22 mouse cellular contexts compared by ENCODE assay signal in genomic region chr10:61174711-61175441, GRCm38 (mm10). TPM values are rescaled to one million over a fixed set of nuclear protein-coding genes. Genes with fewer than 3 reads are reported as not detected.
DNase-seq lines count a peak whose midpoint lies in the region; TF ChIP-seq lines count a peak whose summit lies in the region.
"Had no signal": no experiment of that assay in that cellular context is flagged by ENCODE, and none has a peak within 500 bp of the region (broad histone marks: within the 10 kb centered on the region; RNA-seq: fewer than 3 reads in every experiment).

No protein-coding gene starts in this region.

- DNase-seq in left cerebral cortex, postnatal 4 days, result peak; percentile 70
- no peak for DNase-seq in left cerebral cortex, adult 18-20 months (ENCODE audit: low spot score in 2 of 2)
- DNase-seq in testis, postnatal 14 days (ENCODE audit: low spot score), result no peak
- peak; percentile 67 for DNase-seq in cerebellum, adult 9-11 months
- no peak for DNase-seq in kidney, postnatal 14 days
- no peak for DNase-seq in ovary, postnatal 36 days (ENCODE audit: low spot score)
- DNase-seq: spleen, adult 18-20 months had no signal

- no peak for TF ChIP-seq CTCF in testis, adult 2 months (IDR thresholded peaks at IDR 0.05; ENCODE audit: control insufficient read depth, insufficient read depth, insufficient replicate concordance, low read depth, low read length)

- H3K27ac ChIP-seq in testis, adult 2 months (ENCODE audit: control insufficient read depth, insufficient read depth, low read depth, low read length), result no peak overlapping the region
- H3K27ac ChIP-seq: embryonic facial prominence, embryonic 10.5 days; hindbrain, embryonic 15.5 days; kidney, embryonic 15.5 days; limb, embryonic 13.5 days; liver, embryonic 13.5 days had no signal

- peak overlapping the region; percentile 78 for H3K4me3 ChIP-seq in testis, adult 2 months (ENCODE audit: control insufficient read depth, low read depth, low read length)
- H3K4me3 ChIP-seq: hindbrain, embryonic 15.5 days; limb, embryonic 13.5 days; liver, embryonic 13.5 days had no signal

- intact Hi-C loops in left cerebral cortex, postnatal 4 days (cut with DNase I), result no loop called here

- no peaks in the 10 kb centered on the region for H3K27me3 ChIP-seq in testis, adult 2 months (ENCODE audit: control insufficient read depth, insufficient read depth, low read length)

- TF ChIP-seq POLR2A in testis, adult 2 months (IDR thresholded peaks at IDR 0.05; ENCODE audit: control insufficient read depth, low read depth, low read length), result no peak

- H3K36me3 ChIP-seq in testis, adult 2 months (ENCODE audit: control insufficient read depth, insufficient read depth, low read length), result no peaks in the 10 kb centered on the region
- H3K36me3 ChIP-seq: embryonic facial prominence, embryonic 10.5 days; heart, embryonic 12.5 days; hindbrain, embryonic 15.5 days; kidney, embryonic 15.5 days; limb, embryonic 13.5 days; liver, embryonic 13.5 days had no signal

- peaks cover 8% of the 10 kb centered on the region for H3K4me1 ChIP-seq in testis, adult 2 months (ENCODE audit: control insufficient read depth, insufficient read depth, low read length)

RNA-seq across cellular contexts. Expression of gene Tbata, which starts 3.1 kb away (rescaled TPM):
- under 1 TPM; 0.54 to 0.56 TPM for total RNA-seq in left cerebral cortex, postnatal 4 days (2021)
- total RNA-seq in left cerebral cortex, adult 18-20 months (2021), result under 1 TPM; 0.30 to 0.88 TPM
- 590 and 599 TPM in 2 replicates for polyA plus RNA-seq in testis, adult 2 months (2012; rRNA removed)
- total RNA-seq: adrenal gland, postnatal 10 days; gastrocnemius, adult 18-20 months; heart, postnatal 25 days had no signal
- polyA plus RNA-seq: activated CD4-positive, CD25-positive, alpha-beta regulatory T cell, adult 4 months; C2C12; forebrain, embryonic 11.5 days; heart, embryonic 12.5 days; intestine, postnatal 0 days; limb, embryonic 13.5 days; liver, embryonic 13.5 days; stomach, embryonic 14.5 days had no signal

RNA-seq across cellular contexts. Expression of gene Sgpl1, which starts 27.4 kb away (rescaled TPM):
- 10 to 100 TPM; 40.0 to 43.1 TPM for total RNA-seq in left cerebral cortex, postnatal 4 days (2021)
- total RNA-seq in left cerebral cortex, adult 18-20 months (2021), result 10 to 100 TPM; 22.4 to 25.8 TPM
- polyA plus RNA-seq in testis, adult 2 months (2012; rRNA removed), result 10.3 and 13.1 TPM in 2 replicates

Comparison
In these comparisons a context has a peak if more than half of its experiments do, and no peak if none do; other contexts are left out.
1. DNase-seq: peak in left cerebral cortex, postnatal 4 days (single experiment) and cerebellum, adult 9-11 months (single experiment); none in left cerebral cortex, adult 18-20 months (0 of 2), testis, postnatal 14 days (single experiment), kidney, postnatal 14 days (single experiment) and ovary, postnatal 36 days (single experiment).